Mouse (Mus musculus) fat pad, adult 2 months (tissue): Measurements from ENCODE around the gene Nhlrc3.

Source experiments
- DNase-seq: peaks from one replicate; pipeline ENCODE4 v3.0.0-alpha.2; 2011; ENCODE audit warnings: low read depth, low spot score; ENCODE audit errors: extremely low read depth

Nhlrc3 gene

GRCm38 (mm10) chr3:53454984-53455383 is 8.1 kb downstream of the Nhlrc3 start:
- no peak for DNase-seq

GRCm38 (mm10) chr3:53454561-53454960 is 8.6 kb downstream of the Nhlrc3 start:
- no peak for DNase-seq

- DNase-seq, result peak; percentile 76
These were observed 9.1 kb downstream of the Nhlrc3 start for GRCm38 (mm10) chr3:53454005-53454404.

- no peak for DNase-seq
These were observed 9.8 kb downstream of the Nhlrc3 start for GRCm38 (mm10) chr3:53453346-53453745.

- no peak for DNase-seq
These were observed 10.8 kb downstream of the Nhlrc3 start for GRCm38 (mm10) chr3:53452351-53452750.

- DNase-seq, result no peak
These were observed 12.5 kb downstream of the Nhlrc3 start for GRCm38 (mm10) chr3:53450666-53451065.

- no peak for DNase-seq
These were observed 14.9 kb downstream of the Nhlrc3 start for GRCm38 (mm10) chr3:53448208-53448607.

GRCm38 (mm10) chr3:53446801-53447200 is 16.3 kb downstream of the Nhlrc3 start:
- DNase-seq, result no peak

- no peak for DNase-seq
These were observed 17.6 kb downstream of the Nhlrc3 start for GRCm38 (mm10) chr3:53445540-53445939.

- DNase-seq, result no peak
These were observed 26.6 kb downstream of the Nhlrc3 start for GRCm38 (mm10) chr3:53436550-53436949.

GRCm38 (mm10) chr3:53434610-53435009 is 28.5 kb downstream of the Nhlrc3 start:
- no peak for DNase-seq

- no peak for DNase-seq
These were observed 39.6 kb downstream of the Nhlrc3 start for GRCm38 (mm10) chr3:53423576-53423975.

- DNase-seq, result no peak
These were observed 40.4 kb downstream of the Nhlrc3 start for GRCm38 (mm10) chr3:53422691-53423090.

- no peak for DNase-seq
These were observed 41.5 kb downstream of the Nhlrc3 start for GRCm38 (mm10) chr3:53421656-53422055.

GRCm38 (mm10) chr3:53417701-53418100 is 45.4 kb downstream of the Nhlrc3 start:
- DNase-seq, result no peak

GRCm38 (mm10) chr3:53416036-53416506 is 47.1 kb downstream of the Nhlrc3 start:
- DNase-seq, result no peak

GRCm38 (mm10) chr3:53413959-53414358 is 49.2 kb downstream of the Nhlrc3 start:
- no peak for DNase-seq

GRCm38 (mm10) chr3:53413465-53413864 is 49.7 kb downstream of the Nhlrc3 start:
- DNase-seq, result no peak

GRCm38 (mm10) chr3:53412259-53412658 is 50.9 kb downstream of the Nhlrc3 start:
- DNase-seq, result no peak

- no peak for DNase-seq
These were observed 53.1 kb downstream of the Nhlrc3 start for GRCm38 (mm10) chr3:53410031-53410430.

GRCm38 (mm10) chr3:53407145-53407544 is 56.0 kb downstream of the Nhlrc3 start:
- DNase-seq, result no peak
